Comparison of ENCODE assay signal across 8 mouse cellular contexts in genomic region chr4:134713937-134714336, GRCm38 (mm10). TPM values are rescaled to one million over a fixed set of nuclear protein-coding genes. Genes with fewer than 3 reads are reported as not detected.
DNase-seq lines count a peak whose midpoint lies in the region; ATAC-seq and TF ChIP-seq lines count a peak whose summit lies in the region.

No protein-coding gene starts in this region.

- peak; percentile 70 for DNase-seq in G1E (ENCODE audit: low spot score)
- peak; percentile 78 for DNase-seq in cerebellum, adult 11-12 months
- DNase-seq in heart, postnatal 25 days (ENCODE audit: low spot score): peak; percentile 60
- peak; percentile 68 to 87 for DNase-seq in layer of hippocampus, adult 18-20 months (ENCODE audit: low spot score in 2 of 2)
- DNase-seq in lung, adult 18-20 months: peak; percentile 78 to 83
- peak; percentile 76 for DNase-seq in testis, postnatal 14 days (ENCODE audit: low spot score)

- no peak overlapping the region for H3K4me3 ChIP-seq in G1E (ENCODE audit: low read depth, low read length)
- H3K4me3 ChIP-seq in forebrain, embryonic 15.5 days: no peak overlapping the region
- H3K4me3 ChIP-seq in neural tube, embryonic 15.5 days (replicated peaks): no peak overlapping the region

- H3K4me1 ChIP-seq in G1E (ENCODE audit: insufficient read depth, low read depth, low read length): peaks cover 5% of the 10 kb centered on the region; the same call in 1 of the 2 replicates
- peaks cover 2% of the 10 kb centered on the region; the same call in 1 of the 2 replicates for H3K4me1 ChIP-seq in forebrain, embryonic 15.5 days
- H3K4me1 ChIP-seq in neural tube, embryonic 15.5 days: peaks cover 17% of the 10 kb centered on the region

- H3K36me3 ChIP-seq in G1E (replicated peaks): no peaks in the 10 kb centered on the region
- no peaks in the 10 kb centered on the region for H3K36me3 ChIP-seq in forebrain, embryonic 15.5 days
- no peaks in the 10 kb centered on the region for H3K36me3 ChIP-seq in neural tube, embryonic 15.5 days

- peak; percentile 45 for TF ChIP-seq CTCF in G1E (IDR thresholded peaks at IDR 0.05; ENCODE audit: low read depth, low read length)

- H3K27me3 ChIP-seq in G1E (ENCODE audit: insufficient read depth, low read length): peaks cover 23% of the 10 kb centered on the region
- no peaks in the 10 kb centered on the region for H3K27me3 ChIP-seq in forebrain, embryonic 15.5 days
- no peaks in the 10 kb centered on the region; the same call in 1 of the 2 replicates for H3K27me3 ChIP-seq in neural tube, embryonic 15.5 days (replicated peaks)

- peak; percentile 73 for ATAC-seq in G1E (ENCODE audit: extremely low read depth, insufficient number of reproducible peaks, low FRiP score, poor library complexity, severe bottlenecking)
- ATAC-seq in forebrain, embryonic 15.5 days (replicated peaks): peak; percentile 90
- ATAC-seq in neural tube, embryonic 15.5 days (ENCODE audit: low FRiP score): peak; percentile 88

- 2% methylated on average over 8 of the region's 8 CpGs for WGBS in forebrain, embryonic 15.5 days
- 7% methylated on average over 8 of the region's 8 CpGs for WGBS in neural tube, embryonic 15.5 days

- intact Hi-C loops in heart, postnatal 25 days (cut with DNase I): no loop called here

- no peak overlapping the region for H3K4me2 ChIP-seq in forebrain, embryonic 15.5 days (replicated peaks)
- H3K4me2 ChIP-seq in neural tube, embryonic 15.5 days: peak overlapping the region; percentile 36

- H3K27ac ChIP-seq in forebrain, embryonic 15.5 days (replicated peaks): no peak overlapping the region
- H3K27ac ChIP-seq in neural tube, embryonic 15.5 days (replicated peaks): no peak overlapping the region

- no peaks in the 10 kb centered on the region for H3K9me3 ChIP-seq in G1E (replicated peaks)
- H3K9me3 ChIP-seq in forebrain, embryonic 15.5 days: no peaks in the 10 kb centered on the region
- H3K9me3 ChIP-seq in neural tube, embryonic 15.5 days (replicated peaks): no peaks in the 10 kb centered on the region

- no peak overlapping the region for H3K9ac ChIP-seq in forebrain, embryonic 15.5 days (replicated peaks)
- H3K9ac ChIP-seq in neural tube, embryonic 15.5 days (replicated peaks): 0 out of 2 replicates have a peak overlapping the region, but pooled peaks have one; percentile 20

RNA-seq across cellular contexts. Expression of gene Man1c1, which starts 9.8 kb away (rescaled TPM):
- total RNA-seq in G1E (2014; fragmentation: Nextera tagmentation) (not detected in 2 replicates), G1E (2017) (0.05 TPM in 1 of 2 replicates, not detected in the other)
- polyA plus RNA-seq in G1E (2012): not detected in 2 replicates
- 2.5 and 2.6 TPM in 2 replicates for polyA plus RNA-seq in forebrain, embryonic 15.5 days (2015; fragmentation: Nextera tagmentation; extraction: Ambion mirVana)
- 10 to 100 TPM; 21.0 to 25.0 TPM for total RNA-seq in heart, postnatal 25 days (2021)
- 10 to 100 TPM; 24.1 to 26.7 TPM for total RNA-seq in layer of hippocampus, adult 18-20 months (2021)
- 4.7 and 4.9 TPM in 2 replicates for polyA plus RNA-seq in neural tube, embryonic 15.5 days (2015; fragmentation: Nextera tagmentation; extraction: Ambion mirVana)

RNA-seq across cellular contexts. Expression of gene Ldlrap1, which starts 53.9 kb away (rescaled TPM):
- total RNA-seq in G1E (2014; fragmentation: Nextera tagmentation): 23.3 and 23.4 TPM in 2 replicates
- total RNA-seq in G1E (2017): 9.4 TPM in 2 replicates
- polyA plus RNA-seq in G1E (2012): 12.8 and 14.6 TPM in 2 replicates
- polyA plus RNA-seq in forebrain, embryonic 15.5 days (2015; fragmentation: Nextera tagmentation; extraction: Ambion mirVana): 1.9 and 2.8 TPM in 2 replicates
- total RNA-seq in heart, postnatal 25 days (2021): 10 to 100 TPM; 14.1 to 15.5 TPM
- total RNA-seq in layer of hippocampus, adult 18-20 months (2021): 1 to 10 TPM; 1.3 to 2.4 TPM
- polyA plus RNA-seq in neural tube, embryonic 15.5 days (2015; fragmentation: Nextera tagmentation; extraction: Ambion mirVana): 2.4 and 7.9 TPM in 2 replicates

Comparison
In these comparisons a context has a peak if more than half of its experiments do, and no peak if none do; other contexts are left out.
1. RNA of gene Man1c1, which starts 9.8 kb away (total RNA-seq): 24.1 to 26.7 TPM in layer of hippocampus, adult 18-20 months and 21.0 to 25.0 TPM in heart, postnatal 25 days; 0.05 TPM in G1E; every median in the first group is over 10 times any median in the second.
2. Peak in every context shown above with its lines, with median percentiles within 50 percentile points of each other: ATAC-seq and DNase-seq.